Mouse (Mus musculus) kidney, adult 2 months (tissue): ENCODE data around the gene Hist1h2bb.

Source experiments
- CTCF ChIP-seq: fragments of 200-500 bp; conservative IDR thresholded peaks from 2 replicates; pipeline ENCODE4 v1.5.1; 2011; ENCODE audit warnings: low read depth, mild to moderate bottlenecking, control low read depth, low read length, moderate library complexity, mixed read lengths; ENCODE audit not compliant: insufficient read depth, insufficient read length
- POLR2A ChIP-seq: fragments of 200-500 bp; IDR thresholded peaks from one replicate; pipeline ENCODE4 v1.6.1; 2011; ENCODE audit warnings: low read depth, low read length, control low read depth

- TF ChIP-seq CTCF (no peak), POLR2A (no peak)
These were observed 22.4 kb downstream of the Hist1h2bb start for GRCm38 (mm10) chr13:23768834-23769397.
